Mouse (Mus musculus): ENCODE data around the gene Zer1. TPM values are rescaled to one million over a fixed set of nuclear protein-coding genes. Genes with fewer than 3 reads are reported as not detected.
"Not testable (repeated sequence)": the region's sequence is repeated elsewhere in the genome, so short reads cannot be mapped to it uniquely, and the experiment has no call there.

Zer1 gene
- polyA plus RNA-seq, 1 experiment = 62.4 TPM

- Histone ChIP-seq H3K4me3 (ENCODE audit: control insufficient read depth, low read depth, low read length) (no peak overlapping the region), H3K36me3 (ENCODE audit: control insufficient read depth, insufficient read depth, low read length) (peaks cover 2% of the 10 kb centered on the region), H3K27ac (ENCODE audit: control insufficient read depth, insufficient read depth, low read depth, low read length) (no peak overlapping the region), H3K4me1 (ENCODE audit: control insufficient read depth, insufficient read depth, low read length) (peaks cover 10% of the 10 kb centered on the region), H3K27me3 (ENCODE audit: control insufficient read depth, insufficient read depth, low read length) (no peaks in the 10 kb centered on the region)
- no peak for TF ChIP-seq CTCF (IDR thresholded peaks at IDR 0.05; ENCODE audit: control insufficient read depth, insufficient read depth, insufficient replicate concordance, low read depth, low read length)
- no peak for TF ChIP-seq POLR2A (IDR thresholded peaks at IDR 0.05; ENCODE audit: control insufficient read depth, low read depth, low read length)
Observed at GRCm38 (mm10) chr2:30134928-30135620, 10.7 kb upstream of the Zer1 start.

GRCm38 (mm10) chr2:30134378-30134711 lies 10.0 kb upstream of the Zer1 start:
- peak overlapping the region; percentile 99 for H3K4me3 ChIP-seq (ENCODE audit: control insufficient read depth, low read depth, low read length)
- peaks cover 10% of the 10 kb centered on the region for H3K4me1 ChIP-seq (ENCODE audit: control insufficient read depth, insufficient read depth, low read length)
- no peak overlapping the region for H3K27ac ChIP-seq (ENCODE audit: control insufficient read depth, insufficient read depth, low read depth, low read length)
- TF ChIP-seq POLR2A (IDR thresholded peaks at IDR 0.05; ENCODE audit: control insufficient read depth, low read depth, low read length) (no peak), CTCF (IDR thresholded peaks at IDR 0.05; ENCODE audit: control insufficient read depth, insufficient read depth, insufficient replicate concordance, low read depth, low read length) (no peak)
- no peaks in the 10 kb centered on the region for H3K27me3 ChIP-seq (ENCODE audit: control insufficient read depth, insufficient read depth, low read length)
- peaks cover 2% of the 10 kb centered on the region; the same call in 1 of the 2 replicates for H3K36me3 ChIP-seq (ENCODE audit: control insufficient read depth, insufficient read depth, low read length)

- Histone ChIP-seq H3K27me3 (ENCODE audit: control insufficient read depth, insufficient read depth, low read length) (no peaks in the 10 kb centered on the region), H3K27ac (ENCODE audit: control insufficient read depth, insufficient read depth, low read depth, low read length) (peak within 1 kb of the TSS; percentile 99), H3K4me1 (ENCODE audit: control insufficient read depth, insufficient read depth, low read length) (peaks cover 10% of the 10 kb centered on the region), H3K36me3 (ENCODE audit: control insufficient read depth, insufficient read depth, low read length) (peaks cover 2% of the 10 kb centered on the region; the same call in 1 of the 2 replicates), H3K4me3 (ENCODE audit: control insufficient read depth, low read depth, low read length) (peak within 1 kb of the TSS; percentile 99)
- TF ChIP-seq CTCF (IDR thresholded peaks at IDR 0.05; ENCODE audit: control insufficient read depth, insufficient read depth, insufficient replicate concordance, low read depth, low read length) = no peak
- peak; percentile 100 for TF ChIP-seq POLR2A (IDR thresholded peaks at IDR 0.05; ENCODE audit: control insufficient read depth, low read depth, low read length)
Observed at GRCm38 (mm10) chr2:30133613-30134377, 9.4 kb upstream of the Zer1 start, which contains the start of gene Tbc1d13. Gene Tbc1d13 (plus strand): TSS chr2:30133746.

- H3K4me3 ChIP-seq (ENCODE audit: control insufficient read depth, low read depth, low read length) = peak overlapping the region; percentile 99
- H3K27ac ChIP-seq (ENCODE audit: control insufficient read depth, insufficient read depth, low read depth, low read length) = peak overlapping the region; percentile 99
- H3K4me1 ChIP-seq (ENCODE audit: control insufficient read depth, insufficient read depth, low read length) = peaks cover 10% of the 10 kb centered on the region
- no peaks in the 10 kb centered on the region for H3K27me3 ChIP-seq (ENCODE audit: control insufficient read depth, insufficient read depth, low read length)
- peaks cover 2% of the 10 kb centered on the region; the same call in 1 of the 2 replicates for H3K36me3 ChIP-seq (ENCODE audit: control insufficient read depth, insufficient read depth, low read length)
- TF ChIP-seq POLR2A (IDR thresholded peaks at IDR 0.05; ENCODE audit: control insufficient read depth, low read depth, low read length) (no peak), CTCF (IDR thresholded peaks at IDR 0.05; ENCODE audit: control insufficient read depth, insufficient read depth, insufficient replicate concordance, low read depth, low read length) (no peak)
Observed at GRCm38 (mm10) chr2:30132801-30133612, 8.6 kb upstream of the Zer1 start.

- H3K36me3 ChIP-seq (ENCODE audit: control insufficient read depth, insufficient read depth, low read length); H3K4me3 ChIP-seq (ENCODE audit: control insufficient read depth, low read depth, low read length); H3K27ac ChIP-seq (ENCODE audit: control insufficient read depth, insufficient read depth, low read depth, low read length); H3K27me3 ChIP-seq (ENCODE audit: control insufficient read depth, insufficient read depth, low read length): not testable (repeated sequence)
- H3K4me1 ChIP-seq (ENCODE audit: control insufficient read depth, insufficient read depth, low read length) = peaks cover 10% of the 10 kb centered on the region
Observed at GRCm38 (mm10) chr2:30131240-30131639, 6.9 kb upstream of the Zer1 start.

GRCm38 (mm10) chr2:30130156-30130555 lies 5.8 kb upstream of the Zer1 start:
- no peak overlapping the region for H3K27ac ChIP-seq (ENCODE audit: control insufficient read depth, insufficient read depth, low read depth, low read length)
- no peak overlapping the region for H3K4me3 ChIP-seq (ENCODE audit: control insufficient read depth, low read depth, low read length)
- TF ChIP-seq CTCF (IDR thresholded peaks at IDR 0.05; ENCODE audit: control insufficient read depth, insufficient read depth, insufficient replicate concordance, low read depth, low read length) (no peak), POLR2A (IDR thresholded peaks at IDR 0.05; ENCODE audit: control insufficient read depth, low read depth, low read length) (no peak)
- peaks cover 11% of the 10 kb centered on the region for H3K4me1 ChIP-seq (ENCODE audit: control insufficient read depth, insufficient read depth, low read length)
- no peaks in the 10 kb centered on the region for H3K27me3 ChIP-seq (ENCODE audit: control insufficient read depth, insufficient read depth, low read length)
- H3K36me3 ChIP-seq (ENCODE audit: control insufficient read depth, insufficient read depth, low read length) = no peaks in the 10 kb centered on the region

GRCm38 (mm10) chr2:30128789-30129188 lies 4.4 kb upstream of the Zer1 start:
- TF ChIP-seq CTCF (IDR thresholded peaks at IDR 0.05; ENCODE audit: control insufficient read depth, insufficient read depth, insufficient replicate concordance, low read depth, low read length) = no peak
- no peak for TF ChIP-seq POLR2A (IDR thresholded peaks at IDR 0.05; ENCODE audit: control insufficient read depth, low read depth, low read length)
- H3K27ac ChIP-seq (ENCODE audit: control insufficient read depth, insufficient read depth, low read depth, low read length) = no peak overlapping the region
- no peaks in the 10 kb centered on the region for H3K27me3 ChIP-seq (ENCODE audit: control insufficient read depth, insufficient read depth, low read length)

More at GRCm38 (mm10) chr2:30128789-30129188, 4.4 kb upstream of the Zer1 start:
- Histone ChIP-seq H3K4me3 (ENCODE audit: control insufficient read depth, low read depth, low read length) (no peak overlapping the region), H3K36me3 (ENCODE audit: control insufficient read depth, insufficient read depth, low read length) (no peaks in the 10 kb centered on the region), H3K4me1 (ENCODE audit: control insufficient read depth, insufficient read depth, low read length) (peaks cover 10% of the 10 kb centered on the region)
